Mouse (Mus musculus) liver, embryonic 13.5 days (tissue): ENCODE data around the gene Zfp217. TPM values are rescaled to one million over a fixed set of nuclear protein-coding genes. Genes with fewer than 3 reads are reported as not detected.
"Not testable (repeated sequence)": the region's sequence is repeated elsewhere in the genome, so short reads cannot be mapped to it uniquely, and the experiment has no call there.

ENCODE experiments used
- ATAC-seq: fragments of 200-750 bp; cut with Nextera tagmentation; 2 replicates; pipeline ENCODE4 v1.8.0; 2017; ENCODE audit warnings: low read depth, mild to moderate bottlenecking, moderate number of reproducible peaks, moderate library complexity
- DNase-seq: peaks from one replicate; pipeline ENCODE4 v3.0.0; 2022
- H3K27ac ChIP-seq: fragments of 300-500 bp; sonication (generic); 2 replicates; pipeline ENCODE4 v1.5.1; 2015; ENCODE audit warnings: moderate library complexity, mild to moderate bottlenecking, inconsistent platforms
- H3K27me3 ChIP-seq: fragments of 300-500 bp; sonication (generic); 2 replicates; pipeline ENCODE4 v1.6.1; 2015; ENCODE audit warnings: mild to moderate bottlenecking, inconsistent platforms
- H3K36me3 ChIP-seq: fragments of 300-500 bp; sonication (generic); 2 replicates; pipeline ENCODE4 v1.6.1; 2015; ENCODE audit warnings: mild to moderate bottlenecking, inconsistent platforms
- H3K4me1 ChIP-seq: fragments of 300-500 bp; sonication (generic); replicated peaks from 2 replicates; pipeline ENCODE4 v1.6.1; 2015; ENCODE audit warnings: inconsistent platforms
- H3K4me2 ChIP-seq: fragments of 300-500 bp; sonication (generic); 2 replicates; pipeline ENCODE4 v1.6.1; 2015; ENCODE audit warnings: inconsistent platforms, mild to moderate bottlenecking, moderate library complexity
- H3K4me3 ChIP-seq: fragments of 300-500 bp; sonication (generic); replicated peaks from 2 replicates; pipeline ENCODE4 v1.5.1; 2015; ENCODE audit warnings: mild to moderate bottlenecking, inconsistent platforms
- H3K9ac ChIP-seq: fragments of 300-500 bp; sonication (generic); 2 replicates; pipeline ENCODE4 v1.6.1; 2015; ENCODE audit warnings: mild to moderate bottlenecking, inconsistent platforms
- H3K9me3 ChIP-seq: fragments of 300-500 bp; sonication (generic); replicated peaks from 2 replicates; pipeline ENCODE4 v1.6.1; 2016; ENCODE audit warnings: inconsistent platforms
- WGBS: fragments of 180-500 bp; shearing (Covaris S2); methylation state at CpG from one replicate; pipeline ENCODE4 v1.1.7; 2015; ENCODE audit not compliant: insufficient replicate concordance; 5-methylcytosine and 5-hydroxymethylcytosine counted together
- polyA plus RNA-seq: library from polyadenylated mRNA; unstranded; fragments of >200 nt; fragmentation: Nextera tagmentation; extraction: Ambion mirVana; gene quantifications from 2 replicates; pipeline ENCODE4 v1.2.1, GENCODE M21; 2015

Gene Zfp217
- polyA plus RNA-seq, 1 experiment from 2014 or later: 3.7 TPM

DNA sequence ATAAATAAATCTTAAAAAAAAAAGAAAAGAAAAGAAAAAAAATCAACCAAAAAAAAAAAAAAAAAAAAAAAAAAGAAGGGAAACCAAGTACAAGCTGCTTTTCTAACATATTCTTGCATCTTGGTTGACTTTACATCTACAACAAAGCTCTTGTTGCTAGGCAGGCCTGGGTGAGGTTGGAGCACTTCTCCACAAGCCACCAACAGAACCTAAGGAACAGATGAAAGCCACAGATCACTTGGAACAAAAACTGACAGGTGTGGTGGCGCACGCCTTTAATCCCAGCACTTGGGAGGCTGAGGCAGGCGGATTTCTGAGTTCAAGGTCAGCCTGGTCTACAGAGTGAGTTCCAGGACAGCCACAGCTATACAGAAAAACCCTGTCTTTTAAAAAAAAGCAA, 32.9 kb upstream of the Zfp217 start:
- DNase-seq, H3K27me3 ChIP-seq, H3K9me3 ChIP-seq, ATAC-seq, H3K27ac ChIP-seq, H3K9ac ChIP-seq, H3K4me3 ChIP-seq, H3K36me3 ChIP-seq, H3K4me2 ChIP-seq: not testable (repeated sequence)
- peaks cover 45% of the 10 kb centered on the region for H3K4me1 ChIP-seq
- WGBS: 88% methylated on average over 3 of the region's 3 CpGs

DNA sequence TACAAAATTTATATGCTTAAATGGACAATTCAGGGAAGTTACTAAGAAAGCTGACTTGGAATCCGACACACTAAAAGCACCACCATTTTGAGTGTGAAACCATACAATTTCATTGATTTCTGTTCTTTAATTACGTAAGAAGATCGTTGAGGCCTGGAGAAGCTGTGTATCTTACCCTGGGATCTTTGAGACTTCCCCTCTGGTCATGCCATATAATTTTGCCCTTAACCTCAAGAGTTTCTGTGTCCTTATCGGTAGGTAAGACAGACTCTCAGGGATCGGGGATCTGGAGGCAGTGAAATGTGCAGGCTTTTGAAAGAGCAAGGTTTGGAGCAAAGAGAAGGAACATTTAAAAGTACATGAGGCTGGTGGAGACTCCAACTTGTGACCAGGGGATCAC, 31.4 kb upstream of the Zfp217 start:
- Histone ChIP-seq H3K9me3 (no peaks in the 10 kb centered on the region), H3K36me3 (no peaks in the 10 kb centered on the region), H3K9ac (no peak overlapping the region), H3K27me3 (no peaks in the 10 kb centered on the region), H3K4me3 (no peak overlapping the region), H3K4me2 (no peak overlapping the region), H3K4me1 (peaks cover 47% of the 10 kb centered on the region), H3K27ac (no peak overlapping the region)
- no peak for DNase-seq
- ATAC-seq: no peak
- WGBS: 30% methylated on average over 5 of the region's 5 CpGs

GRCm38 (mm10) chr2:170177323-170177722, 29.4 kb upstream of the Zfp217 start:
- WGBS: 40% methylated on average over 8 of the region's 8 CpGs
- Histone ChIP-seq H3K4me3 (no peak overlapping the region), H3K4me2 (no peak overlapping the region), H3K4me1 (peaks cover 53% of the 10 kb centered on the region), H3K9me3 (no peaks in the 10 kb centered on the region), H3K36me3 (no peaks in the 10 kb centered on the region), H3K9ac (no peak overlapping the region), H3K27me3 (no peaks in the 10 kb centered on the region), H3K27ac (no peak overlapping the region)
- no peak for DNase-seq
- ATAC-seq: no peak

DNA sequence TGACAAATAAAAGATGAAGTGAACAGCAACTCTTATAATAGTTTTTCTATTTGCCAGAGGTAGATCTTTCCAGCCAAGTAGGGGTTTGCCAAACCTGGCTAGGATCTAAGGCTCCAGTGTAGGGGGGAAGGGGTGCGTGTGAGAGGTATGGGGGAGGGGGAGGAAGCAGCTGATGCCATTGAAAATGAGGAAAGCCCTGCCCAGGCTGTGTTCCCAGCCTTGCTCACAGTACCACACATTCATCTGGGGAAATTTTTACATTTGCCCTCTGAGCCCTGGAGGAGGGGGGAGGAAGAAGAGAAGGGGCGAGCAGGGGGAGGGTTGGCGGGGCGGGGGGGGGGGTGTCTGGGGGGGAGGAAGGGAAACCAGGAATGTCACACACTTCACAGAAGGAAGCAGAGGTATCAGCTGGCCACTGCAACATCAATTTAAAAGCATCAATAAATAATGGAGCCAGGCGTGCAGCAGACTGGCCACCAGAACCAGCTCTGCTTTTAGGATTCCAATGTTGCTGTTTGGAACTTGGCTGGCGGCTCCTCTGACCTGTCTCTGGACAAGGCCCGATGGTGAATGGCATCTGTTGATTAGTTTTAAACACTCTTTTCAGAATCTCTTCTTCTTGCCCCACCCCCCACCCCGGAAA, 28.5 kb upstream of the Zfp217 start:
- Histone ChIP-seq H3K4me1 (peaks cover 53% of the 10 kb centered on the region), H3K27ac (no peak overlapping the region), H3K9me3 (no peaks in the 10 kb centered on the region), H3K27me3 (no peaks in the 10 kb centered on the region), H3K36me3 (no peaks in the 10 kb centered on the region), H3K4me2 (no peak overlapping the region), H3K4me3 (no peak overlapping the region), H3K9ac (no peak overlapping the region)
- DNase-seq (no peak), ATAC-seq (no peak)
- WGBS: 55% methylated on average over 7 of the region's 8 CpGs

GRCm38 (mm10) chr2:170175661-170176150, 27.8 kb upstream of the Zfp217 start:
- Histone ChIP-seq H3K9ac (peak overlapping the region; percentile 53), H3K4me2 (peak overlapping the region; percentile 6), H3K27me3 (no peaks in the 10 kb centered on the region), H3K27ac (peak overlapping the region; percentile 79), H3K9me3 (no peaks in the 10 kb centered on the region), H3K36me3 (no peaks in the 10 kb centered on the region), H3K4me3 (no peak overlapping the region), H3K4me1 (peaks cover 53% of the 10 kb centered on the region)
- WGBS: 8% methylated on average over 7 of the region's 7 CpGs
- peak; percentile 80 for ATAC-seq
- no peak for DNase-seq

- Histone ChIP-seq H3K4me2 (peak overlapping the region; percentile 6; the same call in 1 of the 2 replicates), H3K4me1 (peaks cover 53% of the 10 kb centered on the region), H3K27ac (peak overlapping the region; percentile 79), H3K27me3 (no peaks in the 10 kb centered on the region), H3K9ac (peak overlapping the region; percentile 53), H3K4me3 (no peak overlapping the region), H3K36me3 (no peaks in the 10 kb centered on the region), H3K9me3 (no peaks in the 10 kb centered on the region)
- peak; percentile 51 for ATAC-seq
- no peak for DNase-seq
- WGBS: 44% methylated on average over 3 of the region's 3 CpGs
These were observed 27.3 kb upstream of the Zfp217 start for GRCm38 (mm10) chr2:170175190-170175589.

- Histone ChIP-seq H3K4me2 (no peak overlapping the region), H3K9ac (no peak overlapping the region), H3K9me3 (no peaks in the 10 kb centered on the region), H3K27me3 (no peaks in the 10 kb centered on the region), H3K4me3 (no peak overlapping the region), H3K27ac (peak overlapping the region; percentile 62), H3K4me1 (peaks cover 28% of the 10 kb centered on the region), H3K36me3 (no peaks in the 10 kb centered on the region)
- ATAC-seq (no peak), DNase-seq (no peak)
These were observed 21.2 kb upstream of the Zfp217 start for GRCm38 (mm10) chr2:170169062-170169461.

DNA sequence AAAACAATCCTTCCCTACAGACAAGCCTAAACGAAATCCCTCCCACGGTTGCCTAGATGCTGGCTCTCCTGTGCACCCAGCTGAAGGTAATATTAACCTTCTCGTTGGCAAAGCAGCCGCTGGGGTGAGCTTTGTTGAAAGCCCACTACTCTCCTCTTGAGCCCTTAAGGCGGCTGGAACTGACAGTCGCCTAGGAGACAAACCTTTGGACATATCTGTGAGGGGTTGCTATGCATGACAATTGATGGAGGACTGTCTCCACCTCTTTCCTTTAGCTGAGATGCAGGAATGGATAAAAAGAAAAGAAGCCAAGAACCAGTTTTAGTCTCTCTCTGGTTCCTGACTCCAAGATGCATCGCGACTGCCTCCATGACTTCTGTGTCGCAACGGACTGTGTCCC, 17.7 kb upstream of the Zfp217 start:
- Histone ChIP-seq H3K27ac (no peak overlapping the region), H3K36me3 (no peaks in the 10 kb centered on the region), H3K4me2 (no peak overlapping the region), H3K9ac (no peak overlapping the region), H3K4me3 (no peak overlapping the region), H3K4me1 (peaks cover 19% of the 10 kb centered on the region), H3K27me3 (no peaks in the 10 kb centered on the region), H3K9me3 (no peaks in the 10 kb centered on the region)
- ATAC-seq: no peak
- no peak for DNase-seq
- WGBS: 86% methylated on average over 10 of the region's 10 CpGs

- no peaks in the 10 kb centered on the region for H3K9me3 ChIP-seq
- no peaks in the 10 kb centered on the region for H3K36me3 ChIP-seq
- DNase-seq (no peak), ATAC-seq (0 out of 2 replicates have a peak, but pooled peaks have one; percentile 20)
- no peak overlapping the region for H3K4me2 ChIP-seq
- H3K4me1 ChIP-seq: peaks cover 27% of the 10 kb centered on the region
- no peak overlapping the region for H3K27ac ChIP-seq
- H3K4me3 ChIP-seq: no peak overlapping the region
- no peaks in the 10 kb centered on the region for H3K27me3 ChIP-seq
- WGBS: 62% methylated on average over 18 of the region's 18 CpGs
- H3K9ac ChIP-seq: no peak overlapping the region
These were observed 16.0 kb upstream of the Zfp217 start for GRCm38 (mm10) chr2:170163671-170164462.

DNA sequence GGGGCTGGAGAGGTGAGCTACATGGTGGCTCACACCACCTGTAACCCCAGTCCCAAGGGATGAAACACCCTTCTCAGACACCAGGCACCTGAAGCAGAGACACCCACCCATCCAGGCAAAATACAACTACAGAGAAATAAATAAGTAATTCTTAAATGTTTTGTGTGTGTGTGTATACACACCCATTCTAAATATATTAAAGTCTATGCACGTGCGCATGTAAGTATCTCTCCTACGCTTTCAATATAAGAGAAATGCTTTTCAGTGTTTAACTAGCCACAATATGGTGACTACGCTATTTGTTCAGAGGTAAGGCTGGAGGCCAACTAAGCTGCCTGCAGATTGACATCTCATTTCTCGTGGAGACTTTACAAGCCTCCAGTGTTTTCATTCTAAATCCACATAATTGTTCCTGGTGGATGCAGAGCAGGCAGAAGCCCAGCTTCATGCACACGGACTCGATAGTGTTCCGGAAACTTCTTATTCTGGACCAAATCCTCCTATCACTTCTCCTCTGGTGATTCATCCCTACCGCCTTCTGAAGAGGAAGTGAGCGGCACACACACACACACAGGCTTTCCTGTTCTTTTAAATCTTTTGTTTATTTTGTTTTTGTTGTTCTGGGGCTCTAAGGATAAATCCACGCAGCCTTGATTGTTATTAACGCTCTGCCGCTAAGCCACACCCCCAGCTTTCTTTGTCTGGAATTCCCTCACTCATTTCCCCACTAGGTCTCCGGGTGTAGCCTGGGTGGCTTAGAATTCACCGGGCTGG, 12.1 kb upstream of the Zfp217 start:
- H3K4me1 ChIP-seq: peaks cover 60% of the 10 kb centered on the region
- H3K4me3 ChIP-seq: 0 out of 2 replicates have a peak overlapping the region, but pooled peaks have one; percentile 3
- DNase-seq (no peak), ATAC-seq (no peak)
- 0 out of 2 replicates have a peak overlapping the region, but pooled peaks have one; percentile 26 for H3K9ac ChIP-seq
- no peaks in the 10 kb centered on the region for H3K9me3 ChIP-seq
- H3K27me3 ChIP-seq: no peaks in the 10 kb centered on the region
- 36% methylated on average over 15 of the region's 15 CpGs for WGBS
- H3K36me3 ChIP-seq: no peaks in the 10 kb centered on the region
- H3K4me2 ChIP-seq: peak overlapping the region; percentile 44
- peak overlapping the region; percentile 51 for H3K27ac ChIP-seq

DNA sequence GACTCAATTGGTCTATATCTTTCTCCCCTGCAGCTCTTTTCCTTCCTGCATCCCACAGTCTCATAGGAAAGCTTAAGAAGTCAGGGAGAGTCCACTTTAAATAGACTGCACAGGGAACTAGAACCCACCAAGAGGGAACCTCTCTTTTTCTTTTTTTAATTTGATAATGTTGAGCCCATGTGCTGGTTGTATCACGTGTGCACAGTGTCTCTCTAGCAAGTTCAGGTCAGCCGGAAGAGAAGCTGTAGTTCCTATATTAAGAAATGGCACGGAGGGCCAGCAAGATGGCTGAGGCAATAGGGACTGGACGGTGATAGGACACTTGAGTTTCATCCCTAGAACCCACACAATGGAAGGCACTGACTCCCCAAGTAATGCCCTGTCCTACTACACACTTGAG, 11.1 kb upstream of the Zfp217 start:
- H3K27ac ChIP-seq: peak overlapping the region; percentile 89
- H3K4me3 ChIP-seq: no peak overlapping the region
- 63% methylated on average over 4 of the region's 4 CpGs for WGBS
- DNase-seq (no peak), ATAC-seq (no peak)
- H3K4me1 ChIP-seq: peaks cover 61% of the 10 kb centered on the region
- no peaks in the 10 kb centered on the region for H3K9me3 ChIP-seq
- H3K9ac ChIP-seq: peak overlapping the region; percentile 63
- peak overlapping the region; percentile 64 for H3K4me2 ChIP-seq
- H3K27me3 ChIP-seq: no peaks in the 10 kb centered on the region
- H3K36me3 ChIP-seq: no peaks in the 10 kb centered on the region
